Mouse (Mus musculus) hindbrain, embryonic 16.5 days (tissue): ENCODE results near the gene Angptl4. TPM values are rescaled to one million over a fixed set of nuclear protein-coding genes. Genes with fewer than 3 reads are reported as not detected.

Experiments
- ATAC-seq: fragments of 200-750 bp; cut with Nextera tagmentation; 2 replicates; pipeline ENCODE4 v1.8.0; 2017; ENCODE audit warnings: moderate TSS enrichment, moderate library complexity
- H3K27ac ChIP-seq: fragments of 300-500 bp; sonication (generic); 2 replicates; pipeline ENCODE4 v1.5.1; 2014; ENCODE audit warnings: low read depth, mild to moderate bottlenecking, control low read depth, low read length, moderate library complexity
- H3K27me3 ChIP-seq: fragments of 300-500 bp; sonication (generic); replicated peaks from 2 replicates; pipeline ENCODE4 v1.6.1; 2014; ENCODE audit warnings: low read length; ENCODE audit not compliant: control insufficient read depth, insufficient read depth
- H3K36me3 ChIP-seq: fragments of 300-500 bp; sonication (generic); 2 replicates; pipeline ENCODE4 v1.6.1; 2014; ENCODE audit warnings: mild to moderate bottlenecking, low read length, moderate library complexity, mixed read lengths; ENCODE audit not compliant: control insufficient read depth, insufficient read depth
- H3K4me1 ChIP-seq: fragments of 300-500 bp; sonication (generic); 2 replicates; pipeline ENCODE4 v1.6.1; 2014; ENCODE audit warnings: low read depth, low read length; ENCODE audit not compliant: control insufficient read depth, insufficient read depth
- H3K4me2 ChIP-seq: fragments of 300-500 bp; sonication (generic); 2 replicates; pipeline ENCODE4 v1.6.1; 2014; ENCODE audit warnings: mild to moderate bottlenecking, low read length, control low read depth, moderate library complexity
- H3K4me3 ChIP-seq: fragments of 300-500 bp; sonication (generic); 2 replicates; pipeline ENCODE4 v1.5.1; 2014; ENCODE audit warnings: mild to moderate bottlenecking, low read length, control low read depth, moderate library complexity
- H3K9ac ChIP-seq: fragments of 300-500 bp; sonication (generic); 2 replicates; pipeline ENCODE4 v1.6.1; 2014; ENCODE audit warnings: low read depth, mild to moderate bottlenecking, control low read depth, low read length, moderate library complexity
- H3K9me3 ChIP-seq: fragments of 300-500 bp; sonication (generic); 2 replicates; pipeline ENCODE4 v1.6.1; 2014; ENCODE audit warnings: mild to moderate bottlenecking, low read length, moderate library complexity; ENCODE audit not compliant: control insufficient read depth
- WGBS: fragments of 180-500 bp; shearing (Covaris S2); extraction: QIAGEN DNeasy Blood & Tissue Kit; methylation state at CpG from one replicate; pipeline ENCODE4 v1.1.7; 2014; 5-methylcytosine and 5-hydroxymethylcytosine counted together
- polyA plus RNA-seq: library from polyadenylated mRNA; unstranded; fragments of >200 nt; fragmentation: Nextera tagmentation; extraction: Ambion mirVana; gene quantifications from 2 replicates; pipeline ENCODE4 v1.2.1, GENCODE M21; 2015

Angptl4 gene
- polyA plus RNA-seq, 1 experiment from 2014 or later = 26.6 TPM

DNA sequence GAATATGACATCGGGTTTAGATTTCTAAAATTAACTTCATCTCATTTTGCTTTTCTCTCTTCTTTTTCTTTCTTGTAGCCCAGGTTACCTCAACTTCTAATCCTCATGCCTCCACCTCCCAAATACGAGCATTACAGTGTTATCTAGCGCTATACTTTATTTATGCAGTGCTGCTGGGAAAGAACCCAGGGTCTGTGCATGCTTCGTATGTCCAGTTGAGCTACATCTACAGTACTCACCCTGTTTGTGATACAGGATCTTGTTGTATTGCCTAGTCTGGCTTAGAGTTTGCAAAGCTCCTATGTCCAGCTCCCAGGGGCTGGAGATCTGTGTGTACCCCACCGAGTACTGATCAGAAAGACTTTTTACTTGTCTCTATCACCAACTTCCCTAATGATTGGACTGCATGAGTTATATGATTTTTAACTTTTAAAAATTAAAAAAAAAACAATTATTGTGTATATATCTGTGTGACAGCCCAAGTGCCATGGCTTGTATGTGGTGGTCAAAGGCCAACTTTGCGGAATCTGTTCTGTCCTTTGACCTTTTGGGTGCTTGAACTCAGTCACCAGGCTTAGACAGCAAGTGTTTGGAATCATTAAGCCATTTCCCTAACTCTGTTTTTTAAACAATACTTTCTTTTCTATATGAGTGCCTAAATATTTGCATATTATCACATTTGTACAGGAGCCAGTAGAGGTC is 7.6 kb downstream of the Angptl4 start:
- Histone ChIP-seq H3K4me1 (peaks cover 4% of the 10 kb centered on the region; the same call in 1 of the 2 replicates), H3K9me3 (no peaks in the 10 kb centered on the region), H3K27me3 (no peaks in the 10 kb centered on the region), H3K36me3 (no peaks in the 10 kb centered on the region), H3K9ac (no peak overlapping the region), H3K4me3 (no peak overlapping the region), H3K4me2 (no peak overlapping the region), H3K27ac (no peak overlapping the region)
- WGBS = 92% methylated on average over 6 of the region's 6 CpGs
- no peak for ATAC-seq

- WGBS = 86% methylated on average over 6 of the region's 6 CpGs
Measured at GRCm38 (mm10) chr17:33773426-33773825, 8.2 kb downstream of the Angptl4 start.

DNA sequence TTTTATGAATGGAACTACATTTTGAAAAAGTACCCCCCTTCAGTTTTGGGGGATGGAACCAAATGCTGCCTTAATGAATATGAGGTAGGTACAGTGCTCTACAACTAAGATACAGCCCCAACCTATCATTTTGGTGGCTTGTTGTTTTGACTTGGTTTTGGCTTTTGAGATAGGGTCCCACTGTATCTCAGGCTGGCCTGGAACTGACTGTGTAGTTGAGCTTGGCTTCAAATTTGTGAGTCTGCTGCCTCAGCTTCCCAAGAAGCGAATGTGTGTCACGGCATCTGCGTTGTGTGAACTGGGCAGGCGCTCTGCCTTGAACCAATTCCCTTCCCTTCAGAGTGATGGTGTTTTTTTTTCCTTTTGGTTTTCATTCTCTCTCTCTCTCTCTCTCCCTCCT is 10.0 kb downstream of the Angptl4 start:
- 91% methylated on average over 4 of the region's 4 CpGs for WGBS
- no peaks in the 10 kb centered on the region for H3K9me3 ChIP-seq
- ATAC-seq = no peak
- H3K27me3 ChIP-seq = no peaks in the 10 kb centered on the region
- no peaks in the 10 kb centered on the region for H3K36me3 ChIP-seq
- no peak overlapping the region for H3K4me2 ChIP-seq
- no peaks in the 10 kb centered on the region for H3K4me1 ChIP-seq
- no peak overlapping the region for H3K9ac ChIP-seq
- H3K27ac ChIP-seq = no peak overlapping the region
- H3K4me3 ChIP-seq = no peak overlapping the region

More at GRCm38 (mm10) chr17:33773426-33773825, 8.2 kb downstream of the Angptl4 start:
- Histone ChIP-seq H3K4me2 (no peak overlapping the region), H3K36me3 (no peaks in the 10 kb centered on the region), H3K4me3 (no peak overlapping the region), H3K9ac (no peak overlapping the region), H3K27me3 (no peaks in the 10 kb centered on the region), H3K4me1 (0 out of 2 replicates have a peak, but pooled peaks cover 2% of the 10 kb centered on the region), H3K9me3 (no peaks in the 10 kb centered on the region), H3K27ac (no peak overlapping the region)
- ATAC-seq = no peak

DNA sequence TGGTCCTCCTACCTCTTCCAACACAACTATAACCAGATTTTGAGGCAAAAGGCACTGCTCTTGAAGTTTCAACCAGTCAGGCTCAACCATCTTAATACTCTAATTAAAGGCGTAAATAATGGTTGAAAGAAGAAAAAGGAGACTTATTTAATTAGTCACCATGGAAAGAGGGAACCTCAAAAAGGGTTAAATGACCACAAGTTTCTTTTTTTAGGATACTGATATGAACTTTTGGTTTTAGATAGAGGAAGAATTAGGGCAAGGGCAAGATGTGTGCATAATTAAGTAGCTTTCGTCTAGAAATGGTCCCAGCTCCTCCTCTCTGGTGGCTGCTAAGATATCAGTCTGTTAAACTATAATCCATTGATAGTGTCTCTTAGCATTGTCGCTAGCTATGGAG is 15.2 kb downstream of the Angptl4 start:
- Histone ChIP-seq H3K36me3 (no peaks in the 10 kb centered on the region), H3K4me1 (no peaks in the 10 kb centered on the region), H3K9me3 (no peaks in the 10 kb centered on the region), H3K27ac (no peak overlapping the region), H3K27me3 (no peaks in the 10 kb centered on the region; the same call in 1 of the 2 replicates), H3K4me3 (no peak overlapping the region), H3K9ac (no peak overlapping the region), H3K4me2 (no peak overlapping the region)
- ATAC-seq = no peak
- 83% methylated on average over 3 of the region's 3 CpGs for WGBS

DNA sequence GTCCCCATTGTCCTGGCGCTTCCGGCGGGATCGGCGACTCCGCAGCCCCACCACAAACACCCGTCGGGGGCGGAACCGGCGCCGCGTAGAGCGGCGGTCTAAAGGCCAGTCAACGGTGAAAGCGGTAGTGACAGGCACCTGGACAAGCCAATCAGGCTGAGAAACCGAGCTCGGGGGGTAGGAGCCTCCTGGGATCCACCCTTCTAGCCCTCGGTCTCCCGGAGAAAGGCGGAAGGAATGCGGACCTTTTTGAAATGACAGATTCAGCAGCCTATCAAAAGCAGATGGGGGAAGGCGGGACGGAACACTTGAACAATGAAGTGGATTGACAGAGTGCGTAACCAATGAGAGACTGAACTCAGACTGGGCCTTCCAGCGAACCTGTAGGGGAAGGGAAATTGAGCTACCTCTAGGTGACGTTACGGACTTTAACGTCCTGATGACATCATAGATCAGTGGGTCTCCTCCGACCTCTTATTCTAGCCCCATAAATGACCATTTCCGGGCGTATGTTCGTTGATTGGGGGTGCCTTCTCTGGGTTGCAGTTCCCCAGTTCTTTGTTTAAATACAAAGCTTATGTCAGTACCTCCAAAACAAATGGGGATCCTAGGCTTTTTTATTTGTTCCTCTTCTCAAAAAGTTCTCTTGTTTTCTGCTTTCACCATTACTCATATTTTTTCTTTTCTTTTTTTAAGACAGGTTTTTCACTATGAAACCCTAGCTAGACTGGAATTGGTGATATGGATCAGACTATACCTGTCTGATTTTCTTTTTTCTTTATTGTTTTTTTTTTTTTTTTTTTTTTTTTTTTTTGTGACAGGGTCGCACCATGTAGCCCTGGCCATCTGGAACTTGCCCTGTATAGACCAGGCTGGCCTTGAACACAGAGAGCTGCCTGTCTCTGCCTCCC is 21.1 kb downstream of the Angptl4 start, which contains the start of gene Rab11b:
Gene Rab11b, minus strand, starts transcription at position 276 of the 911 bp plus-strand sequence.
- peak within 1 kb of the TSS; percentile 87 for H3K4me3 ChIP-seq
- H3K9ac ChIP-seq = peak within 1 kb of the TSS; percentile 98
- peak within 1 kb of the TSS; percentile 83 for H3K4me2 ChIP-seq
- ATAC-seq = peak; percentile 99
- H3K27ac ChIP-seq = peak within 1 kb of the TSS; percentile 99
- peaks cover 39% of the 10 kb centered on the region for H3K4me1 ChIP-seq
- no peaks in the 10 kb centered on the region for H3K36me3 ChIP-seq
- 2% methylated on average over 35 of the region's 35 CpGs for WGBS
- H3K27me3 ChIP-seq = no peaks in the 10 kb centered on the region; the same call in 1 of the 2 replicates
- H3K9me3 ChIP-seq = no peaks in the 10 kb centered on the region

GRCm38 (mm10) chr17:33759767-33760254 is 21.8 kb downstream of the Angptl4 start:
- no peaks in the 10 kb centered on the region for H3K9me3 ChIP-seq
- peak overlapping the region; percentile 99 for H3K27ac ChIP-seq
- 0% methylated on average over 30 of the region's 38 CpGs for WGBS
- H3K4me2 ChIP-seq = peak overlapping the region; percentile 83
- peaks cover 45% of the 10 kb centered on the region for H3K4me1 ChIP-seq
- ATAC-seq = peak; percentile 75
- H3K27me3 ChIP-seq = no peaks in the 10 kb centered on the region; the same call in 1 of the 2 replicates
- H3K36me3 ChIP-seq = no peaks in the 10 kb centered on the region
- H3K9ac ChIP-seq = peak overlapping the region; percentile 98
- H3K4me3 ChIP-seq = peak overlapping the region; percentile 87

GRCm38 (mm10) chr17:33757231-33757630 is 24.4 kb downstream of the Angptl4 start:
- H3K4me3 ChIP-seq = no peak overlapping the region
- peak overlapping the region; percentile 27 for H3K9ac ChIP-seq
- no peaks in the 10 kb centered on the region; the same call in 1 of the 2 replicates for H3K36me3 ChIP-seq
- peak overlapping the region; percentile 44; the same call in 1 of the 2 replicates for H3K27ac ChIP-seq
- WGBS = 83% methylated on average over 4 of the region's 4 CpGs
- peaks cover 58% of the 10 kb centered on the region for H3K4me1 ChIP-seq
- no peaks in the 10 kb centered on the region; the same call in 1 of the 2 replicates for H3K27me3 ChIP-seq
- no peaks in the 10 kb centered on the region for H3K9me3 ChIP-seq
- 0 out of 2 replicates have a peak overlapping the region, but pooled peaks have one; percentile 12 for H3K4me2 ChIP-seq
- ATAC-seq = no peak

GRCm38 (mm10) chr17:33756108-33756790 is 25.4 kb downstream of the Angptl4 start:
- WGBS = 71% methylated on average over 3 of the region's 3 CpGs
- Histone ChIP-seq H3K36me3 (no peaks in the 10 kb centered on the region; the same call in 1 of the 2 replicates), H3K9me3 (no peaks in the 10 kb centered on the region), H3K9ac (no peak overlapping the region), H3K27ac (peak overlapping the region; percentile 51), H3K4me2 (no peak overlapping the region), H3K4me1 (peaks cover 60% of the 10 kb centered on the region), H3K27me3 (no peaks in the 10 kb centered on the region), H3K4me3 (no peak overlapping the region)
- ATAC-seq = no peak
